Mouse (Mus musculus): Measurements from ENCODE around the gene Uba2. TPM values are rescaled to one million over a fixed set of nuclear protein-coding genes. Genes with fewer than 3 reads are reported as not detected.
"Not testable (repeated sequence)": the region's sequence is repeated elsewhere in the genome, so short reads cannot be mapped to it uniquely, and the experiment has no call there.

The Uba2 gene
- 10 to 100 TPM; 82.9 to 92.9 TPM for total RNA-seq (2021)
- long read RNA-seq, experiment 1, transcript Uba2-201 (17 exons, 2,579 nt), result major isoform, 103 of 121 reads
- long read RNA-seq, experiment 1, partial matches to known transcripts, result 7 of 121 reads
- long read RNA-seq, experiment 1, other reads (novel, unspliced or antisense), result 11 of 121 reads
- long read RNA-seq, experiment 2, transcript Uba2-201 (17 exons, 2,579 nt), result major isoform, 98 of 114 reads
- long read RNA-seq, experiment 2, partial matches to known transcripts, result 7 of 114 reads
- long read RNA-seq, experiment 2, other reads (novel, unspliced or antisense), result 8 of 114 reads

DNA sequence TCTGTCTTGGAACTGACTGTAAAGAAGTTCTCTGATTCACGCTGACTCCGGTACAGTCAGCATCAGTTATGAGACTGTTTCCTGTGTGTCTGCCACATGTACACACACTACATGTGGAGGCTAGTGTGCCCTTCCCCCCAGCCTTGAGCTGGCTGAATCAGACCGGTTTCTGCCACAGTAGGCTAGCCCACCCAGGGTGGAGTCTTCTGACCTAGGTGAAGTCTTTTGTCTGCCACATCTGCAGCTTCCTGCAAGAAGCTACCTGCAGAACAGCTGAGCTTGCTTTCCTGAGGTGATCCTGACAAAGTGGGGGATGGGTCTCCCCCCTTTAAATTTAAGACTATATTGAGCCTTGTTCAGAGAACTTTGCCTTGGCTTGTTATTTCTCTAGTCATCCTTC, at the start of gene Uba2:
Gene Uba2, minus strand, starts transcription at position 146 of the 400 bp plus-strand sequence.
- DNase-seq (ENCODE audit: low spot score in 2 of 2), result no peak

DNA sequence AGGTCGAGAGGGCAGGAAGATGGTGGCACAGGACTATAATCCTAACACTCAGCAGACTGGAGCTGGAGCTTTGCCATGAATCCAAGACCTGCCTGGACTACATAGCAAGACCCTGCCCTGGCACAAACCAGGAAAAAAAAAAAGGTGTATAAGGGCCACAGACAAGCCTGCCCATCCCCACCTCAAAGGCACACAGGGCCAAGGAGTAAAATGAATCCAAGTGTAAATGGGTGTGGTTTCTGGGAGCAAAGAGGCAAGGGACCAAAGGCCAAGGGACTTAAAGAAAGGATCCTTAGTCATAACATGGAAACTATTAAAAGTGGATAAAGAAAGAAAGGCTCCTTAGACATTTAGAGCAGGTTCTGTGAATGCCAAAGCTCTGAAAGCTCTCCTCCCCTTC, 49.1 kb upstream of the Uba2 start:
- DNase-seq (ENCODE audit: low spot score in 2 of 2), result no peak

DNA sequence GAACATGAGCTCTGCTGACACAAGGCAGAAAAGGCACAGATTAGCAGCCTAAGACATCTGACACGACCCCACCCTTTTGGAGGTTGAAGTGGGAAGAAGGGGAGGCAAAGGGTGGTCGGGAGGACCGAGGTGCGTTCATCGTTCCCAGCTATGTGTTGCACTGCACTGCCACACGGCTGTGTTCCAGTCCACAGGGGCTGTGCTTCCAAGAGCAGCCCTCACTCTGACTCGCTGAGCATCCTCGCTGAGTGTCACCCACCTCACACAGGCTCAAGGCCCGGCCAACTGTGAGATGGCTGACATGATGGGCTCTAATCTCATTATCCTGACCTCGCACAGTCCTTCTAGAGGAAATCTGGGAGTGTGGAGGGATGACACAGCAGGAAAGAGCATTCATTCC, 47.1 kb upstream of the Uba2 start:
- DNase-seq (ENCODE audit: low spot score in 2 of 2), result no peak

DNA sequence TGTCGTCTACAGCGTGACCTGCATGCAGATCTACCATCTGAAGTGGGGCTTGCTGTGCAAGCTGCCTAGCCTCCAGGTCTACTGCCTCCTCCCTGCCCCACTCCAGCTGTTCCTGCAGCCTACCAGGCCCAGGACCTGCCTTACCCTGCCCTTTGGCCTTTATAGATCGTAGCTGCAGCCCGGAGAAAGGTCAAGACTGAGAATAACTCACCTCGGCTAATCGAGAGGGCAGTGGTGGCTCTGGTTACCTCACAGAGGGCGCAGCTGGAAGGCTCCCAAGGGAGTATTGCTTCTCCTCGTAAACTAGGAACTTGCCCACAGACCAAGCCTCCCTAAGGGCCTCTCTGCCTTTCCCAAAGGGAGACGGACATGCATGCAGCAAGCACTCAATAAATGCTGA, 46.1 kb upstream of the Uba2 start:
- DNase-seq (ENCODE audit: low spot score in 2 of 2), result no peak

DNA sequence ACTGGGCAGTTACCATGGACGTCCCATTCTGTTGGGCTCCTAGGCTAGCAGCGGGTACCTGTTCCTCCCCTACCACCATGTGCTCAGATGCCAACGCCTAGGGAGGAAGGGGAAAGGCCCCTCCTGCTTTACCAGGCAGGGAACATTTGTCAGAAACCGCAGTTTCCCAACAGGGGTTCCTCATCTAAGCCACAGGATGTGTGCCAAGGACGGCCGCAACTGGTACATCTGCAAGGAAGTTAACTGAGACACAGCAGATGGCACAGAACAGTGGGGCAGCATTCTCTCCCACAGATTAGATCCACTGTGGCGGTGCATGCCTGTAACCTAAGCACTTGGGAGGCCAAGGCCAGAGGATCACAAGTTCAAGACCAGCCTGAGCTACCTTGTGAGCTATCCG, 45.2 kb upstream of the Uba2 start:
- DNase-seq (ENCODE audit: low spot score in 2 of 2), result no peak

DNA sequence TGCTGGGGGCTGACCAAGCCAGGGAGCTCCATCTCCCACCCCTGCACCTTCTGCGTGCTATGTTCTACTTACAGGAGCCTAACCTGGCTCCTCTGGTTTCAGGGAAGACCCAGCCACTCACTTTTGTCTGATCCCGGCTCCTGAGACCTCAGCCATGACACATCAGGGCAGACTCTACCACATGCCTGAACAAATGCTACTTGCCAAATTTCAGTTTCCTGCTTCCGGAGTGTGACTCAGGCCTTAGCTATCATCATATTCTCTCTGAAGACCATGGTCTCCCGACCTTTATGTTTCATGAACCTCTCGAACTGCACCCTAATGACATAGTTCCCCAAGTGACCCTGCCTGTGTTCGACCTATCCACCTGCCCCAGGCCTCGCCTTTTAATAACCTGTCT, 43.9 kb upstream of the Uba2 start:
- no peak for DNase-seq (ENCODE audit: low spot score in 2 of 2)

DNA sequence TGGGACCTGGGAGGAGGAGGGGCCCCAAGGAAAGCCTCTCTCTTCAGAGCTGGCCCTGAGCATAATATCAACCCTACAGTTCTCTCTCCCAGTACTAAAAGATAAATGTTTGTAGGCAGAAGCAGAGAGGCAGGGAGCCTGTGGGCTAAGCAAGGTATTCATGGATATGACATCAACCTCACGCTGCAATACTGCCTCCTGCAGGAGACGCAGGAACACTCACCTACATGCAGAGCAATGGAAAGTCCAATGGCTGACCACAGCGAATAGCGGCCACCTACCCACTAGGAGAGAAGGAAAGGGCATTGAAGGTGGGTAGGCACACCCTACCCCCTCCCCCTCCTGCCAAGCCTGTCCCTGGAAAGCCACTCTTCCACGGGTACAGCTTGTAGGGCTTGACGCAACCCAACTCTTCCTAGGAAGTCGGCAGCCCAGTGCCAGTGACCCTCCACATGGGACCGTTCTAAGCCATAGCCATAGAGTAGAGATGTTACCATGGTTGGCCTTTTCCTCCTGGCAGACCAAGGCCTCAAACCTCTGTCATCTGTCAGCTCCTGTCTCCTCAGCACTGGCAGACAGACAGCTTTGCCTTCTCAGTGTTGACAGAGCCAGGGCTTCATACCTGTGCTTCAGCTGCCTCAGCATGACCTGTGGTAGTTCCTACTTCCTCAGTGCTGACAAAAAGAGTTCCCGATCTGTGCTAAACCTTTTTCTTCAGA, 38.8 kb upstream of the Uba2 start:
- no peak for DNase-seq (ENCODE audit: low spot score in 2 of 2)

DNA sequence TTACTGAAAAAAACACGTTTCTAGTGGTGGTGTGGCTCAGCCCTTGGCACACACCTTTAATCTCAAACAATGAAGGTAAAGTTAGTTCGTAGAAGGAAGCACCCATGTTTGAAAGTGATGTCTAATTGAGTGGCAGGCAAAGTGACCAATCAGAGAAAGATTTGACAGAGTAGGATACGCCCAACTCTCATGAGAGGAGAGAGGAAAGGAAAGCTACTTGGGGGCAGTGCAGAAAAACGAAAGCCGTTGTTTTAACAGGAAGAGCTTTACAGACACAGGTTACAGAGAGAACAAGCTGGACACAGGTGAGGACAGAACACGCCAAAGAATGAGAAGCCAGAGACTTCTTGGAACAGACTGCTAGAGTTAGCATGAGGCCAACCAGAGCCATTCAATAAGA, 36.9 kb upstream of the Uba2 start:
- no peak for DNase-seq (ENCODE audit: low spot score in 2 of 2)

DNA sequence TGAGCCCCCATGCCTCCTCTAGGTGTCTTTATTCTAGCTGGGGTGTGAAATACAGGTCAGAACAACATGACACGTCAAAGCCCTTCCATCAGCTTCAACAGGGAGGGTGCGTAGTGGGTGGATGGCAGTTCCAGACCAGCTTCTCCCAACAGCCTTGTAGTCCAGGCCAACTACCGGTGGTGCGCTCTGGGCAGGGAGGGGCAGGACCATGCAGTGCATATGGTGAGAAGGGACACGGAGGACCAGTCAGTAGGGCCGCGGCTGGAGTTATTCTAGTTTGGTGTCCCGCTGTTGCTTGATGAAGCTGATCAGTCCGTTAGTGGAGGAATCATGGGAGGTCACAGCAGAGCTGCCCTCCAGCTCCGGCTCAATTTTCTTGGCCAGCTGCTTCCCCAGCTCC, 32.7 kb upstream of the Uba2 start:
- DNase-seq (ENCODE audit: low spot score in 2 of 2), result not testable (repeated sequence)

DNA sequence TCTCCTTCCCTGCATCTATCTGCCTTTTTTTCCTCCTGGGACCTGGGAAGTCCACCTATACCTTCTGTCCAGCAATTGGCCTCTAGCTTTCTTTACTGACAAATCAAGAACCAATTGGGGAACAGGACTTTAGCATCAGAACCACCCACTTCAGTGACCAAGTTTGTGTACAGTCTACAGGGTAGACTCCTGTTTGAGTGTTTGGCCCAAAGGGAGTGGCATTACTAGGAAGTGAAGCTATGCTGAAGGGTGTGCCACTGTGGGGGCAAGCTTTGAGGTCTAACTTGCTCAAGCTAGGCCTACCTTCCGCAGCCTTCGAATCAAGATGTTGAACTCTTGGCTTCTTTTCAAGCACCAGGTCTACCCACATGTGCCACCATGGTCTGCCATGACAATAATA, 31.4 kb upstream of the Uba2 start:
- no peak for DNase-seq (ENCODE audit: low spot score in 2 of 2)

DNA sequence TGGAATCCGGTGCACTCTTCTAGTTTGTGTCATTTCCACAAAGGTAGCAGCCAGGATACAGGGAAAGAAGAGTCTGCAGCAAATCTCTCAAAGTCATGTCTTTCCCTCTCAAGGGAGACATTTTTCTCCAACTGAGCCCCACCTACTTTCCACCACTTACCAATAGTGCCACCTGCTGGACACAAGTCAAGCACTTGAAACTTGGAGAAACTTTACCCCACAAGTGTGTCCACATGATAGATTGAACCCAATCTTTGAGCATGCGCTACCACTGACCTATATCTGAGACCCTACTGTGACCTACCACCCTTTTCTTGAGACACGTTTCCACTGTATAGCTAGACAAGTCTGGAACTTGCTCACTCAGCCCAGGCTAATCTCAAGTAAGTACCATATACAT, 28.9 kb upstream of the Uba2 start:
- DNase-seq (ENCODE audit: low spot score in 2 of 2), result no peak

DNA sequence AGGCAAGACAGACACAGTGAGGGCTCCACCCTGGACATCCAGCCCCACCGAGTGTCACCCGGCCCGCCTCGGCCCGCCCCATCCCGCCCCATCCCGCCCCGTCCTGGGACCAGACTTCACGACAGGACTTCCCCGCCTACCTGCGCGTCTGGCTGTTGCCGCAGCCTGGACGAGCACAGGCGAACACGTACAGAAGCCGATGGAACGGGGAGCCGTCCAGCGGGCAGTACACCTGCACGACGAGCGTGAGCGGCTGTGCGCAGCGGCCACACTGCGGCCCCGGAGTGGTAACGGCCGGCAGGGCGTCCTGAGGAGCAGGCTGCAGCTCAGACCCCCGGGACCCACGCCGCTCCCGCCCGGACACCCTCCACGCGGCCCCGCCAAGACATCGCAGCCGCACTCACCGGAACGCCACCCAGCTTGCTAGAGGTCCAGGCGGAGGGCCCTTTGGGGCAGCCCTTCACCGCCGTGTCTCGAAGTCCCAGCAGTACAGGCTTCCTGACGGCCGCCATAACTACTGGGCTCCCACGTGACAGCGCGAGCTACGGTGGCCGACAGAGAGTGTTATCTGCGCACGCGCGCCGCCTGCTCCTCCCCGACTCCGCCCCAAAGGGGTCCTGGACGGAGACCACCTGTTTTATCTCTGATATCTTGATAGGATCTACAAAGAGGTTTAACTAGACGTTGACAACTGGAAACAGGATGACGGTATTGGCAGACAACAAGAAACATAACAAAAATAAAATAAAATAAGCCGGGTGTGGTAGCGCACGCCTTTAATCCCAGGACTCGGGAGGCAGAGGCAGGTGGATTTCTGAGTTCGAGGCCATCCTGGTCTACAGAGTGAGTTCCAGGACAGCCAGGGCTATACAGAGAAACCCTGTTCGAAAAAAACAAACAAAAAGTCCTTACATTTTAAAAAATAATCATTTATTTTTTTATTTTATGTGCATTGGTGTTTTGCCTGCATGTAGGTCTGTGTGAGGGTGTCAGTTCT, 27.0 kb upstream of the Uba2 start, which contains the start of gene Pdcd2l:
Gene Pdcd2l, minus strand, starts transcription at position 530 of the 997 bp plus-strand sequence.
- DNase-seq (ENCODE audit: low spot score in 2 of 2), result peak; percentile 91 to 93

DNA sequence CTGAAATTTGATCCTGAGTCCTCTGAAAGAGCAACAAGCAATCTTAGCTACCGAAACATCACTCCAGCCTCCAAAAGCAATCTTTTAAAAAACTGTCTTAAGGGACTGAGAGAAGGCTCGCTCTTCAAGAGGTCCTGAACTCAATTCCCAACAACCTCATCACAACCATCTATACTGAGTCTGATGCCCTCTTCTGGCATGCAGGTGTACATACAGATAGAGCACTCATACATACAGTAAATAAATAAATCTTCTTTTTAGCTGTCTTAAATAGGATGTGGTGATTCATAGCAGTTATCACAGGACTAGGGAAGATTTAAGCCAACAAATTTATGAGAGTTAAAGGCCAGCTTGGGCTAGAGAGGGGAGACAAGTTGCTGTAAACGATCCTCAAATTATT, 26.2 kb upstream of the Uba2 start:
- no peak for DNase-seq (ENCODE audit: low spot score in 2 of 2)

DNA sequence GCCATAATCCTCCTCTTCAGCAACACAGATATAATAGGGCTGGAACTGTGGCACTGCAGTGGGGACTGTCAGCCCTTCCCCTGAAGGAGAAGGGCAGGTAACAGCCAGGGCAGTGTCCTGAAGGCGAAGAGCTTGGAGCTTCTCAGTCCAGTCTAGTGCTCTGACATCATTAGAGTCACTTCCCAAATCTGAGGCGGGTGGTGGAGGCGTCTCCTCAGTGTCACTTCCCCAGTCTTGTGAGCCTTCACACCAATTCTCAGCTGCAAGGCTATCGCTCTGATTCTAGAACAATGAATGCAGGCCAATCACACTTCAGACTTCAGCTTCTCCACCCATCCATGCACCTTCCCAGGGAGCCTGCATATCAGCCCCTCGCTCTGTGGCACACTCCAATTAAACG, 23.4 kb upstream of the Uba2 start:
- DNase-seq (ENCODE audit: low spot score in 2 of 2), result no peak

DNA sequence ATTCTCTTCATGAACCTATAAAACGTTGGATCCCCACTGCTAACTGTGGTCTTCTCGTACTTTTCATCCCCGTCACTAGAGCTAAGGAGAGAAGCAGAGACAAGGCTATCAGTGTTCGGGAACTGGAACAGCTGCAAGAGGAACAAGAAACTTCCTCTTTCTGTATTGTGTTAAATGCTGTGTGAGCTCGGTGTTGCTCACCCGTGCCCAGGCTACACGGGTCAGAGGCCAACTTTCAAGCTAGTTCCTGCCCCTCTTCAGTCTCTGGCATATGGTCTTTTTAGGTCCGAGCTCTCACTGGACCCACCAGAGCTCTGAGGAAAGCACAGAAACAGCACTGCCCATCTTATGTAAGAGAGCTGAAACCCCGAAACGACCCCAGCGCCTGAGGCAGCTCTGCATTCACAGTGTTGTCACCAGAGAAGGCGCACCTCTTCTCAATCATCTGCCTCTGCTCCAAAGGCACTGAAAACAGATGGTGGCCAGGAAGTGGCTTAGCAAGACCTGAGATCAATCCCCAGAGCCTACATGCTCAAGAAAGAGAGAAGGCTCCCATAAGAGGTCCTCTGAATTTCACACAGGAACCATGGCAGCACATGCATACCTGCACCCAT, 20.1 kb upstream of the Uba2 start:
- no peak for DNase-seq (ENCODE audit: low spot score in 2 of 2)

DNA sequence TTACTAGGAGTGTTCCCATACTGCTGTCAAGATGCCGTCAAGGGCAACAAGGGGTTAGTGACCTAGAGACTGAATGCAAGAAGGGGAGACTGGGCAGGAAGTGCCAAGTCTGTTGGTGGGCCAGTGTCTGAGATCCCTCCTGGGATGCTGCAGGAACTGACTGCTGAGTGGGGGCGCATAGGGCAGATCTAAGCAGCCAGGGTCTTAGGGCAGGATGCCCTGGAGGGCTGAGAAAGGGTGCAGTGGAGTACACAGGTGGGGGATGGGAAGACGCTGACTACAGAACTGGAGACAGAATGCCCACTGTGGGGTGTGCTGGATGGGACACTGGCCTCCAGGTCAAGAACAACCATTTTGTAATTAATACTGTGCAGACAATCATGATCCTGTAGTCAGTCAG, 14.4 kb upstream of the Uba2 start:
- DNase-seq (ENCODE audit: low spot score in 2 of 2), result no peak

DNA sequence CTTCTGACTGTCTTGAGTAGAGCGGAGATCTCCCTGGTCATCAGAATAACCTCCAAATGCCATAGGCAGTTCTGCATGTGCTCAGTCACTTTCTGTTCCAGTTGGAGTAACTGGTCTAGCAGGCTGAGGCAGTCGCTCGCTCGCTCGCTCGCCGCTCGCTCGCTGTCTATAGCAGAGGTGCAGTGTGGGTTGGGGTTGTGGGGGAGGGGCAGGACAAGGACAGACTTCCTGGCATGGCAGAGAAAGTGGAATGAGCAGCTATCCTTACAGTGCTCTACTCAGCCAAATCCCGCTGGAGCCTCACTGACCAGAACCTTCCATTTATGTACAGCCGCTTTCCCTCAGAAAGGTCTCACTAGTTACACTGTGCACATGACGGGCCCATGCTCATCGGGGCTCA, 14.0 kb upstream of the Uba2 start:
- no peak for DNase-seq (ENCODE audit: low spot score in 2 of 2)

DNA sequence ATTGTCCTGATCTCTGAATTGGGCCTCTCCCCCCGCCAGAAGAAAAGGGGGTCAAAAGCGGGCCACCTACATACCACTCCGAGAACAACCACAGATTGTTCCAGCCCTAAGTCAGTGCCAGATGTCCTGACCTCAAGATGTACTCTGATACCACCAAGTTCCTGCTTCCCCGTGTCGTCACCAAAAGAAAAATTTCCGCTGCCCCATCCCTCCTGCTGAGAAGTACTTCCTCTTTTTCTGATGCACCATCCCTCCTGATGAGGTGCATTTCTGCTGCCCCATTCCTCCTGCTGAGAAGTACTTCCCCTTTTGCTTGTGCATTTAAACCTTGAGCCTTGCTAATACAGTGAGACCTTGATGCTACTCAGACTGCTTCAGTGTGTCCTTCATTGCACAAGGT, 6.8 kb upstream of the Uba2 start:
- DNase-seq (ENCODE audit: low spot score in 2 of 2), result not testable (repeated sequence)

DNA sequence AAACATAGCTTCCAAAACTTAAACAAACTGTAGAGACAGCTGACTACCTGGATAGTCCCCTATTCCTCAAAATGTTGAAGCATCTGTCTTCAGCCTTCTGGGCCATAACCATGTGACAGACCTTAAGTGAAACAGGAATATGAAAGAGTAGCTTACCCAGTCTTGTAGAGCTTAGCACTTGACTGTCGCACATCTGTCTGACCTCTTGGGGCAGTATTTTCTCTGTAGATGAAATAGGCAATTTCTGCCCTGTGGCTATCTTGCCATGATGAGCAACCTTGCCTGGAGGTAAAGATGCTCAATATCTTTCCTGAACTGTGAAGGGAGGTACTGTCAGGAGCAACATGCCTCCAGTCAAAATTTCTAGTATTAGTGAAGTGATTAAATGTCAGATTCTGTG, 2.9 kb upstream of the Uba2 start:
- no peak for DNase-seq (ENCODE audit: low spot score in 2 of 2)

DNA sequence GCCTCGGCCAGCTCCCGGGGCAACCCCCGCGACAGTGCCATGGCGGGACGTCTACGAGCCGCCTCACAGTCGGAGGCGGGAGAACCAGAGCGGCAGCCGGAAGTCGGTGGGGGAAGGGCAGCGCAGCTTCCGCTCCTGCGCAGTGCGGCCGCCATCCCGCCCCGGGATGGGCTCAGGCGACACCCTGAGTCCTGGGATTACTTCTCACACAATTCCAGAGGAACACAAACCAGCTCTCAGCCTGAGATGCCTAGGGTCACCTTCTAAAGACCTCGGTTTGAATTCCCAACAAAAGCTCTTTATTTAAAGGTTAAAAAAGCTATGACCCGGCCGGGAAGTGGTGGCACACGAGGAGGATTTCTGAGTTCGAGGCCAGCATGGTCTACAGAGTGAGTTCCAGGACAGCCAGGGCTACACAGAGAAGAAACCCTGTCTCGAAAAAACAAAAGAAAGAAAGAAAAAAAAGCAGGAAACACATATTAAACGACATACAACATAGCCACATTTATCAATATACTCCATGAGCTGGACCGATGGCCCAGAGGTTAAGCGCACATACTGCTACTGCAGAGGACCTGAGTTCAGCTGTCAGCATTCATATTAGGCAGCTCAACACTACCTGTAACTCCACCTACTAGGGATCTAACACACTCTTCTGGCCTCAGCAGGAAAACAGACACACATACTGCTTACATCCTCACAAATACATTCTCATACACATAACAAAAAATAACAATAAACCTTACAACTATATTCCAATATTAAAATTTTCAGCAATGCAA, 738 bp downstream of the Uba2 start:
- DNase-seq (ENCODE audit: low spot score in 2 of 2), result peak; percentile 93 to 94
